ENCODE assay signal across 12 mouse cellular contexts in genomic region chr10:19412926-19413325, GRCm38 (mm10). TPM values are rescaled to one million over a fixed set of nuclear protein-coding genes. Genes with fewer than 3 reads are reported as not detected.
DNase-seq lines count a peak whose midpoint lies in the region; ATAC-seq and TF ChIP-seq lines count a peak whose summit lies in the region.
"Had no signal": no experiment of that assay in that cellular context is flagged by ENCODE, and none has a peak within 500 bp of the region (broad histone marks: within the 10 kb centered on the region; RNA-seq: fewer than 3 reads in every experiment).

No protein-coding gene starts in this region.

- no peaks in the 10 kb centered on the region for H3K4me1 ChIP-seq in heart, adult 2 months (ENCODE audit: control insufficient read depth, insufficient read depth, low read length)
- H3K4me1 ChIP-seq in liver, postnatal 0 days (ENCODE audit: insufficient read depth), result no peaks in the 10 kb centered on the region
- no peaks in the 10 kb centered on the region for H3K4me1 ChIP-seq in stomach, postnatal 0 days (replicated peaks; ENCODE audit: control insufficient read depth, insufficient read depth)

- intact Hi-C loops in heart, adult 2 months (cut with DNase I), result no loop called here
- intact Hi-C loops in gastrocnemius, postnatal 14 days (cut with DNase I; ENCODE audit: low total_unique reads), result no loop called here

- H3K79me2 ChIP-seq in heart, adult 2 months (replicated peaks; ENCODE audit: control insufficient read depth, insufficient read depth, low read length), result no peaks in the 10 kb centered on the region

- no peak overlapping the region for H3K4me2 ChIP-seq in liver, postnatal 0 days (ENCODE audit: low read depth, low read length)
- no peak overlapping the region for H3K4me2 ChIP-seq in stomach, postnatal 0 days (replicated peaks; ENCODE audit: low read depth)

- no peak overlapping the region for H3K27ac ChIP-seq in heart, adult 2 months
- no peak overlapping the region for H3K27ac ChIP-seq in liver, postnatal 0 days (ENCODE audit: low read depth)
- H3K27ac ChIP-seq in stomach, postnatal 0 days (replicated peaks), result no peak overlapping the region

- no peaks in the 10 kb centered on the region for H3K36me3 ChIP-seq in heart, adult 2 months (ENCODE audit: control insufficient read depth, insufficient read depth, low read length)
- no peaks in the 10 kb centered on the region for H3K36me3 ChIP-seq in liver, postnatal 0 days (replicated peaks; ENCODE audit: insufficient read depth, low read length)
- H3K36me3 ChIP-seq in stomach, postnatal 0 days (ENCODE audit: control insufficient read depth, insufficient read depth, low read length), result no peaks in the 10 kb centered on the region

- no peak overlapping the region for H3K4me3 ChIP-seq in heart, adult 2 months
- no peak overlapping the region for H3K4me3 ChIP-seq in liver, postnatal 0 days (ENCODE audit: low read depth, low read length)
- no peak overlapping the region for H3K4me3 ChIP-seq in stomach, postnatal 0 days (ENCODE audit: low read depth, low read length)

- 55% methylated on average over 2 of the region's 2 CpGs for WGBS in heart, adult 2 months
- 44% methylated on average over 2 of the region's 2 CpGs for WGBS in liver, postnatal 0 days (ENCODE audit: insufficient replicate concordance)
- 54% methylated on average over 2 of the region's 2 CpGs for WGBS in stomach, postnatal 0 days

- H3K9me3 ChIP-seq in liver, postnatal 0 days (ENCODE audit: low read length), result no peaks in the 10 kb centered on the region
- no peaks in the 10 kb centered on the region for H3K9me3 ChIP-seq in stomach, postnatal 0 days (ENCODE audit: control insufficient read depth, low read length)

- no peak overlapping the region for H3K9ac ChIP-seq in heart, adult 2 months (ENCODE audit: low read depth, low read length)
- H3K9ac ChIP-seq in liver, postnatal 0 days (replicated peaks), result no peak overlapping the region
- no peak overlapping the region for H3K9ac ChIP-seq in stomach, postnatal 0 days (ENCODE audit: low read length)

- TF ChIP-seq CTCF in heart, adult 2 months (IDR thresholded peaks at IDR 0.05), result peak; percentile 17; the same call in 1 of the 2 replicates
- peak; percentile 58 for TF ChIP-seq CTCF in liver, postnatal 0 days (IDR thresholded peaks at IDR 0.05; ENCODE audit: low read depth)
- TF ChIP-seq CTCF in stomach, postnatal 0 days (IDR thresholded peaks at IDR 0.05; ENCODE audit: low read depth), result peak; percentile 73

- TF ChIP-seq POLR2A in heart, adult 2 months (IDR thresholded peaks at IDR 0.05; ENCODE audit: insufficient read depth, low read depth, low read length), result no peak

- DNase-seq in heart, adult 2 months, result no peak
- no peak for DNase-seq in heart, adult 9 months (ENCODE audit: low spot score in 2 of 2)
- no peak for DNase-seq in liver, postnatal 0 days
- DNase-seq in liver (no peak), adipocyte (ENCODE audit: low spot score) (peak; percentile 8)
- peak; percentile 28 for DNase-seq in stomach, postnatal 0 days (ENCODE audit: low spot score)
- no peak for DNase-seq in gastrocnemius, postnatal 14 days
- DNase-seq in right cerebral cortex, adult 2 months (ENCODE audit: low spot score in 2 of 2), result no peak
- DNase-seq: midbrain, embryonic 14.5 days; right cerebral cortex, adult 18-20 months had no signal

- no peak for ATAC-seq in liver, postnatal 0 days
- ATAC-seq in stomach, postnatal 0 days (ENCODE audit: low FRiP score, low TSS enrichment), result no peak

- TF ChIP-seq EP300 in heart, adult 2 months (IDR thresholded peaks at IDR 0.05; ENCODE audit: insufficient read depth, low read depth, low read length), result no peak
- TF ChIP-seq EP300 in liver, postnatal 0 days (IDR thresholded peaks at IDR 0.05; ENCODE audit: low read depth), result no peak
- TF ChIP-seq EP300 in stomach, postnatal 0 days (optimal IDR thresholded peaks at IDR 0.05), result no peak

- no peaks in the 10 kb centered on the region for H3K27me3 ChIP-seq in heart, adult 2 months (ENCODE audit: control insufficient read depth, insufficient read depth, low read length)
- no peaks in the 10 kb centered on the region for H3K27me3 ChIP-seq in liver, postnatal 0 days (ENCODE audit: insufficient read depth, low read length)
- H3K27me3 ChIP-seq in stomach, postnatal 0 days (ENCODE audit: control insufficient read depth, insufficient read depth, low read length), result no peaks in the 10 kb centered on the region

RNA-seq across cellular contexts. Expression of gene Olig3, which starts 56.6 kb away (rescaled TPM):
- not detected for total RNA-seq in heart, adult 2 months (2021)
- polyA plus RNA-seq in heart, adult 2 months (2012; rRNA removed), result not detected in 2 replicates
- not detected in 2 replicates for polyA plus RNA-seq in liver, postnatal 0 days (2015; fragmentation: Nextera tagmentation; extraction: Ambion mirVana)
- polyA plus RNA-seq in stomach, postnatal 0 days (2015; fragmentation: Nextera tagmentation; extraction: Ambion mirVana), result 0.05 TPM in 1 of 2 replicates, not detected in the other
- total RNA-seq in gastrocnemius, postnatal 14 days (2021), result not detected
- total RNA-seq: left cerebral cortex, adult 8-10 months had no signal
- polyA plus RNA-seq: gonadal fat pad, adult 2 months had no signal

Comparison
In these comparisons a context has a peak if more than half of its experiments do, and no peak if none do; other contexts are left out.
1. DNase-seq: peak in adipocyte (single experiment) and stomach, postnatal 0 days (single experiment); none in heart, adult 2 months (0 of 2), heart, adult 9 months (0 of 2), liver, postnatal 0 days (single experiment), liver (single experiment), gastrocnemius, postnatal 14 days (single experiment) and right cerebral cortex, adult 2 months (0 of 2).
2. CTCF ChIP-seq: peak in every context shown above with its lines; median percentile 73 in stomach, postnatal 0 days; 58 in liver, postnatal 0 days; 17 in heart, adult 2 months.